Mouse (Mus musculus): ENCODE results near the gene Tgm6.

DNA sequence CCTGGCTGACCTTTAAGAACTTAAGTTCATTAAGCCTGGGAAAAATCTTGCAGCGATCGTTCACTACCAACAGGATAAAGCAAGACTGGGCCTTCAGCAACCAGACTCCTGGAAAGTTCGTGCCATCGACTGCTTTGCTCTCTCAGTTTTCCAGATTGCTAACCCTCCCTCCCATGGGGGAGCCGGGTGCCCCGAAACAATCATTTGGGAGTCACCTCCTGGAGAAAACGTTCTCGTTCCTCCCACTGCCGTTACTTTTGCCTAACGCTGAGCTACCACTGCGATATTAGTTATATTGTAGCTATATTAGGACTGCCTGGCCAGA is 66.1 kb downstream of the Tgm6 start:
- TF ChIP-seq TAL1 (IDR thresholded peaks at IDR 0.05; ENCODE audit: low read length) (no peak), GATA1 (IDR thresholded peaks at IDR 0.05; ENCODE audit: low read length) (no peak)
